Mouse (Mus musculus) midbrain, embryonic 11.5 days (tissue): ENCODE data around the gene Cmtr2. TPM values are rescaled to one million over a fixed set of nuclear protein-coding genes. Genes with fewer than 3 reads are reported as not detected.
A peak's percentile ranks its signal among the peaks of the same experiment; 100 is the strongest.

ENCODE experiments used
- ATAC-seq: fragments of 200-750 bp; cut with Nextera tagmentation; 2 replicates; pipeline ENCODE4 v1.8.0; 2017; ENCODE audit warnings: moderate TSS enrichment, moderate library complexity; ENCODE audit not compliant: low FRiP score
- DNase-seq: peaks from one replicate; pipeline ENCODE4 v3.0.0; 2015; ENCODE audit warnings: low spot score; ENCODE audit errors: missing footprints
- H3K27ac ChIP-seq: fragments of 300-500 bp; sonication (generic); 2 replicates; pipeline ENCODE4 v1.5.1; 2014; ENCODE audit warnings: low read depth, low read length
- H3K27me3 ChIP-seq: fragments of 300-500 bp; sonication (generic); 2 replicates; pipeline ENCODE4 v1.6.1; 2014; ENCODE audit warnings: mild to moderate bottlenecking, low read length, moderate library complexity, mixed read lengths; ENCODE audit not compliant: control insufficient read depth, insufficient read depth
- H3K36me3 ChIP-seq: fragments of 300-500 bp; sonication (generic); 2 replicates; pipeline ENCODE4 v1.6.1; 2014; ENCODE audit warnings: mild to moderate bottlenecking, low read length, moderate library complexity, mixed read lengths; ENCODE audit not compliant: control insufficient read depth, insufficient read depth
- H3K4me1 ChIP-seq: fragments of 300-500 bp; sonication (generic); 2 replicates; pipeline ENCODE4 v1.6.1; 2014; ENCODE audit warnings: low read length; ENCODE audit not compliant: control insufficient read depth, insufficient read depth
- H3K4me2 ChIP-seq: fragments of 300-500 bp; sonication (generic); 2 replicates; pipeline ENCODE4 v1.6.1; 2014; ENCODE audit warnings: mild to moderate bottlenecking, moderate library complexity
- H3K4me3 ChIP-seq: fragments of 300-500 bp; sonication (generic); 2 replicates; pipeline ENCODE4 v1.5.1; 2014; ENCODE audit warnings: low read depth, low read length
- H3K9ac ChIP-seq: fragments of 300-500 bp; sonication (generic); 2 replicates; pipeline ENCODE4 v1.6.1; 2014; ENCODE audit warnings: low read length
- H3K9me3 ChIP-seq: fragments of 300-500 bp; sonication (generic); 2 replicates; pipeline ENCODE4 v1.6.1; 2016; ENCODE audit warnings: low read length; ENCODE audit not compliant: control insufficient read depth
- WGBS: fragments of 180-500 bp; shearing (Covaris S2); extraction: QIAGEN DNeasy Blood & Tissue Kit; methylation state at CpG from one replicate; pipeline ENCODE4 v1.1.7; 2014; 5-methylcytosine and 5-hydroxymethylcytosine counted together
- polyA plus RNA-seq: library from polyadenylated mRNA; unstranded; fragments of >200 nt; fragmentation: Nextera tagmentation; extraction: Ambion mirVana; gene quantifications from 2 replicates; pipeline ENCODE4 v1.2.1, GENCODE M21; 2014

Gene Cmtr2
- polyA plus RNA-seq, result 13.1 and 13.5 TPM in 2 replicates

GRCm38 (mm10) chr8:110215365-110215764, at the start of gene Cmtr2:
Gene Cmtr2 (plus strand): TSS chr8:110215665.
- Histone ChIP-seq H3K4me3 (no peak within 1 kb of the TSS), H3K9ac (no peak within 1 kb of the TSS), H3K9me3 (no peaks in the 10 kb centered on the region), H3K27me3 (no peaks in the 10 kb centered on the region), H3K4me1 (peaks cover 5% of the 10 kb centered on the region), H3K4me2 (no peak within 1 kb of the TSS), H3K36me3 (no peaks in the 10 kb centered on the region), H3K27ac (no peak within 1 kb of the TSS)
- DNase-seq, result no peak
- ATAC-seq, result no peak
- WGBS, result 79% methylated on average over 7 of the region's 7 CpGs

- no peak overlapping the region for H3K27ac ChIP-seq
- H3K4me3 ChIP-seq, result no peak overlapping the region
- 80% methylated on average over 8 of the region's 8 CpGs for WGBS
- peaks cover 9% of the 10 kb centered on the region for H3K27me3 ChIP-seq
- ATAC-seq (no peak), DNase-seq (no peak)
- H3K9me3 ChIP-seq, result no peaks in the 10 kb centered on the region
- no peaks in the 10 kb centered on the region for H3K36me3 ChIP-seq
- H3K9ac ChIP-seq, result no peak overlapping the region
- no peaks in the 10 kb centered on the region for H3K4me1 ChIP-seq
- H3K4me2 ChIP-seq, result no peak overlapping the region
Measured at GRCm38 (mm10) chr8:110166270-110166669, 49.2 kb upstream of the Cmtr2 start.

DNA sequence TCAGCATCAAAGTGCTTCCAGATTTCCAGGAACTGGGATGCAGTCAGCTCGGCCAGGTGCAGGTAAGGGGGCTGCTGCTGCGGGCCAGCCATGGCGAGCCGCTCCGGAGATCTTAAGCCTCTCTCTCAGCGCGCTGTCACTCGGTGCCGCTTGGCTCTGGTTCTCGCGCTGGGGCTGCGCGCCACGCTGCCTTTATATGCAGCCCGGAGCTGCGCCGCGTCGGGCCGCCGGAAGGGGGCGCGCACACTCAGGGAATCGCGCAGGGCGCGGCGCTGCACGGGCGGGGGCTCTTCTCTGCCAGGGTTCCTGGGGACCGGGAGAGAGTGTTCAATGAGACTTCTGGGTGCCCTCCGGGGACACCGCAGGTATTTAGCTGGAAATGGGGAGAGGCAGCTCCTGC, 47.4 kb upstream of the Cmtr2 start, which contains the start of gene Calb2:
TSS of gene Calb2 (minus strand) at position 165 of the 400 bp plus-strand sequence.
- H3K4me3 ChIP-seq, result no peak within 1 kb of the TSS
- no peak within 1 kb of the TSS for H3K9ac ChIP-seq
- peaks cover 9% of the 10 kb centered on the region for H3K27me3 ChIP-seq
- H3K9me3 ChIP-seq, result no peaks in the 10 kb centered on the region
- no peak within 1 kb of the TSS for H3K27ac ChIP-seq
- under 1% methylated on average over 33 of the region's 33 CpGs for WGBS
- H3K4me2 ChIP-seq, result peak within 1 kb of the TSS; percentile 34
- no peaks in the 10 kb centered on the region for H3K36me3 ChIP-seq
- DNase-seq (peak; percentile 98), ATAC-seq (peak; percentile 87)
- H3K4me1 ChIP-seq, result no peaks in the 10 kb centered on the region

DNA sequence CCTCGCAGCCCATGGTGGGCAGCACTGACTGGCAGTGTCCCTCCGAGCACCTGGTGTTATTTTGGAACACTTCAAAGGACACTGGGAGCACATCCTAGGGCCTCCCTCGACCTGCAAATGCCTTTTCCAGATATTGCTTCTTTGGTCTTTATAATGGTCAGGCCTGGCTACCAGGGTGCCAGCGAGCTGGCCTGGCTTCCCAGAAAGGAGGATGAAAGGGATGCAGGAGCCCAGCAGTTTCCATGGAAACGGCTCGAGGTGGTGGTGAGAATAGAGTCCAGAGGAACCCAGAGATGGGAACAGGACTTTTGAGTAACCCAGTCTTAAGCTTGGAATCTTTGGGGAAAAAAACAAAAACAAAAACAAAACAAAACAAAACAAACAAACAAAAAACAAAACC, 43.3 kb upstream of the Cmtr2 start:
- no peaks in the 10 kb centered on the region for H3K9me3 ChIP-seq
- ATAC-seq (no peak), DNase-seq (no peak)
- H3K27me3 ChIP-seq, result peaks cover 9% of the 10 kb centered on the region
- H3K4me2 ChIP-seq, result no peak overlapping the region
- H3K27ac ChIP-seq, result no peak overlapping the region
- no peaks in the 10 kb centered on the region for H3K4me1 ChIP-seq
- WGBS, result 47% methylated on average over 6 of the region's 6 CpGs
- H3K4me3 ChIP-seq, result no peak overlapping the region
- H3K9ac ChIP-seq, result no peak overlapping the region
- no peaks in the 10 kb centered on the region for H3K36me3 ChIP-seq

GRCm38 (mm10) chr8:110174826-110175225, 40.6 kb upstream of the Cmtr2 start:
- Histone ChIP-seq H3K27ac (no peak overlapping the region), H3K27me3 (no peaks in the 10 kb centered on the region), H3K4me1 (peaks cover 2% of the 10 kb centered on the region; the same call in 1 of the 2 replicates), H3K4me3 (no peak overlapping the region), H3K9me3 (no peaks in the 10 kb centered on the region), H3K36me3 (no peaks in the 10 kb centered on the region), H3K9ac (no peak overlapping the region), H3K4me2 (no peak overlapping the region)
- 89% methylated on average over 4 of the region's 4 CpGs for WGBS
- ATAC-seq (no peak), DNase-seq (no peak)

- H3K4me3 ChIP-seq, result no peak overlapping the region
- 32% methylated on average over 22 of the region's 22 CpGs for WGBS
- DNase-seq (no peak), ATAC-seq (no peak)
- H3K27me3 ChIP-seq, result no peaks in the 10 kb centered on the region
- no peaks in the 10 kb centered on the region for H3K9me3 ChIP-seq
- no peak overlapping the region for H3K9ac ChIP-seq
- peaks cover 2% of the 10 kb centered on the region for H3K4me1 ChIP-seq
- no peak overlapping the region for H3K27ac ChIP-seq
- H3K4me2 ChIP-seq, result no peak overlapping the region
- H3K36me3 ChIP-seq, result no peaks in the 10 kb centered on the region
Measured at GRCm38 (mm10) chr8:110177359-110178155, 37.9 kb upstream of the Cmtr2 start.

DNA sequence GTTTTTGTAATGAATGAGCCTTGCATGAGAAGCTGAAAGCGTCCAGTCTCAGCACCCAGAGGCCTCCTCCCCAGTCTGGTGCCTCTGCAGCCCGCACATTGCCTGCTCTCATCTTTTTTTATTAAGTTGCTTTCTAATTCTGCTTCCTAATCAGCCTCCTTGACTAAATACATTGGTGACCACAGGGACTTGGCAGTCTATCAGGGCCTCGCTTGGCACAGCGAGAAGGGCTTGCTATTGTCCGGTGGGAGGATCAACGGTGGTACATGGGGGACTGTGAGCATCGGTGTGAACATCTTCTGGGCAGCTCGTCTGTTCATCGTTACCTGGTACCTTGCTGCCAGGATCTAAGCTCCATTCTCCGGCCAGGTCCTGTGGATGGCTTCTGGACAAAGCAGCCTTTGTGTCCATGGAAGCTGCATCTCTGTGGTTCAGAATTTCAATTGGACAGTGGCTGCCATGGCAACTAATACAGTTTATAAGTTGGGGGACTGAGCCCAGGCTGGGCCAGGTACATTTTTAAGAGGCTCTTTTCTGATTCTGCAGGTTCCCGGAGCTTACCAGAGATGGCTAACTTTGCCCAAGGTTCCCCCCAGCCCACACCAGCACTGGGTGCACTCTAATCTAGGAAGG, 32.6 kb upstream of the Cmtr2 start:
- Histone ChIP-seq H3K9me3 (no peaks in the 10 kb centered on the region), H3K4me2 (no peak overlapping the region), H3K9ac (no peak overlapping the region), H3K27ac (no peak overlapping the region), H3K4me3 (no peak overlapping the region), H3K4me1 (peaks cover 5% of the 10 kb centered on the region; the same call in 1 of the 2 replicates), H3K27me3 (no peaks in the 10 kb centered on the region), H3K36me3 (no peaks in the 10 kb centered on the region)
- DNase-seq, result no peak
- ATAC-seq, result no peak
- 78% methylated on average over 11 of the region's 11 CpGs for WGBS

DNA sequence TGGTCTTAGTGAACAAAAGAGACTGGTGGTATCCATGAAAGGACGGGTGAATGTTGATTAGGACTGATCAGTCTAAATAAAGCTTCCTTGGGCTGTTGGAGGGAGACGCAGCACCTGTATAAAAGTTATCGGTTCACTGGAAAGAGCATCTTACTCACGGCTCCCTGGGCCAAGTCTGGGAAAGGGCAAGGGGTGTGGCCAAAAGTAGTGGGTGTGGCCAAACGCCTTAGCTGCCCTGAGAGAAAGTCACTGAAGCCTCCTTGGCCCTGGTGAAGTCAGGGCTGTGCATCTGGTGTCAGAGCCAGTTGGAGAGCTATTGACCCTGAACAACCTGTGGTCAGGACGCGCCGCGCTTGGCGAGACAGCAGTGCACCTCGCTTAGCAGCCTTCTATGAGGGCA, 31.7 kb upstream of the Cmtr2 start:
- DNase-seq (peak; percentile 87), ATAC-seq (no peak)
- H3K4me1 ChIP-seq, result peaks cover 5% of the 10 kb centered on the region; the same call in 1 of the 2 replicates
- H3K27me3 ChIP-seq, result no peaks in the 10 kb centered on the region
- H3K4me3 ChIP-seq, result no peak overlapping the region
- no peak overlapping the region for H3K27ac ChIP-seq
- H3K9me3 ChIP-seq, result no peaks in the 10 kb centered on the region
- no peaks in the 10 kb centered on the region for H3K36me3 ChIP-seq
- 22% methylated on average over 11 of the region's 11 CpGs for WGBS
- H3K9ac ChIP-seq, result no peak overlapping the region
- H3K4me2 ChIP-seq, result no peak overlapping the region

DNA sequence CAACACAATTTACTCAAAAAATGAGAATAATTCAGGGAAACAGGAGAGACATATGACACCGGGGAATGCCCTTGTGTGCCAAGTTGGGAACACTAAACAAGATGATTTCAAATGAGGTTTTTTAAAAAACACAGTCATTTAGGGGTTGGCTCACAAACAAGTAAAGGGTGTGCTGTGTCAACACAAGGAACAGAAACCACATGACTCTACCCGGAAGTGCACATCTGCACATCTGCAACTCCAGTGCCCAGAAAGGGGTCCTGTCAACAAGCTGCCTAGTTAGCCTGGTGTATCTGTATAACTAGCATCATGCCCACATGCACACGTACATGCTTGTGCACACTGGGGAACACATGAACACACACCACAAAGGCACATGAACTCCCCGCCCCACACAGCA, 29.9 kb upstream of the Cmtr2 start:
- WGBS, result 86% methylated on average over 4 of the region's 4 CpGs
- no peak for DNase-seq

More for the DNA sequence above, 29.9 kb upstream of the Cmtr2 start:
- H3K9ac ChIP-seq, result no peak overlapping the region
- ATAC-seq, result no peak
- no peak overlapping the region for H3K27ac ChIP-seq
- no peaks in the 10 kb centered on the region for H3K36me3 ChIP-seq
- H3K4me3 ChIP-seq, result no peak overlapping the region
- no peak overlapping the region for H3K4me2 ChIP-seq
- H3K4me1 ChIP-seq, result peaks cover 5% of the 10 kb centered on the region; the same call in 1 of the 2 replicates
- no peaks in the 10 kb centered on the region for H3K9me3 ChIP-seq
- no peaks in the 10 kb centered on the region for H3K27me3 ChIP-seq
